Mouse (Mus musculus): ENCODE data around the gene Tnnt2.

Gene Tnnt2

GRCm38 (mm10) chr1:135899991-135900515 is 63.9 kb downstream of the Tnnt2 start:
- no peak for DNase-seq (ENCODE audit: low spot score in 2 of 2)

Measured in left cerebral cortex, adult 9 months (tissue).